Mouse (Mus musculus): ENCODE data around the gene Cib1.

The Cib1 gene

GRCm38 (mm10) chr7:80201888-80202540, 30.6 kb downstream of the Cib1 start:
- no peak for DNase-seq (ENCODE audit: low spot score in 2 of 2)

GRCm38 (mm10) chr7:80200963-80201539, 31.6 kb downstream of the Cib1 start:
- DNase-seq (ENCODE audit: low spot score in 2 of 2) = no peak

GRCm38 (mm10) chr7:80200588-80200945, 32.0 kb downstream of the Cib1 start:
- no peak for DNase-seq (ENCODE audit: low spot score in 2 of 2)

- DNase-seq (ENCODE audit: low spot score in 2 of 2) = no peak
Observed at GRCm38 (mm10) chr7:80199851-80200587, 32.6 kb downstream of the Cib1 start.

GRCm38 (mm10) chr7:80199286-80199685, 33.3 kb downstream of the Cib1 start:
- no peak for DNase-seq (ENCODE audit: low spot score in 2 of 2)

- DNase-seq (ENCODE audit: low spot score in 2 of 2) = no peak
Observed at GRCm38 (mm10) chr7:80198863-80199262, 33.8 kb downstream of the Cib1 start.

GRCm38 (mm10) chr7:80197941-80198778, 34.5 kb downstream of the Cib1 start:
- peak; percentile 76 to 85 for DNase-seq (ENCODE audit: low spot score in 2 of 2)

- DNase-seq (ENCODE audit: low spot score in 2 of 2) = no peak
Observed at GRCm38 (mm10) chr7:80197371-80197770, 35.2 kb downstream of the Cib1 start.

GRCm38 (mm10) chr7:80195576-80196263, 36.9 kb downstream of the Cib1 start:
- DNase-seq (ENCODE audit: low spot score in 2 of 2) = no peak

GRCm38 (mm10) chr7:80195146-80195545, 37.5 kb downstream of the Cib1 start:
- no peak for DNase-seq (ENCODE audit: low spot score in 2 of 2)

- no peak for DNase-seq (ENCODE audit: low spot score in 2 of 2)
Observed at GRCm38 (mm10) chr7:80193941-80194739, 38.5 kb downstream of the Cib1 start.

- peak; percentile 85 to 90 for DNase-seq (ENCODE audit: low spot score in 2 of 2)
Observed at GRCm38 (mm10) chr7:80192226-80193061, 40.2 kb downstream of the Cib1 start.

GRCm38 (mm10) chr7:80191455-80191854, 41.2 kb downstream of the Cib1 start:
- DNase-seq (ENCODE audit: low spot score in 2 of 2) = peak; percentile 88 to 91

GRCm38 (mm10) chr7:80189147-80189933, 43.3 kb downstream of the Cib1 start:
- no peak for DNase-seq (ENCODE audit: low spot score in 2 of 2)

- DNase-seq (ENCODE audit: low spot score in 2 of 2) = no peak
Observed at GRCm38 (mm10) chr7:80188579-80189125, 44.0 kb downstream of the Cib1 start.

GRCm38 (mm10) chr7:80187501-80187900, 45.1 kb downstream of the Cib1 start:
- DNase-seq (ENCODE audit: low spot score in 2 of 2) = no peak

GRCm38 (mm10) chr7:80186531-80187296, 45.9 kb downstream of the Cib1 start, which contains the start of gene Sema4b:
Gene Sema4b, plus strand, starts transcription at chr7:80186841.
- peak; percentile 86 to 92 for DNase-seq (ENCODE audit: low spot score in 2 of 2)

GRCm38 (mm10) chr7:80186021-80186420, 46.6 kb downstream of the Cib1 start:
- DNase-seq (ENCODE audit: low spot score in 2 of 2) = peak; percentile 53 to 72

Measured in urinary bladder, postnatal 36 days (tissue).